Mouse (Mus musculus) gastrocnemius, adult 2 months (tissue): Measurements from ENCODE around the gene Ipo4. TPM values are rescaled to one million over a fixed set of nuclear protein-coding genes. Genes with fewer than 3 reads are reported as not detected.

Experiments
- DNase-seq: peaks from one replicate; pipeline ENCODE4 v3.0.0; 2022
- H3K27ac ChIP-seq: fragments of 200-600 bp; 2 replicates; pipeline ENCODE4 v1.8.1; 2022; ENCODE audit warnings: mild to moderate bottlenecking
- H3K4me3 ChIP-seq: fragments of 200-600 bp; 2 replicates; pipeline ENCODE4 v1.8.1; 2022; ENCODE audit warnings: mild to moderate bottlenecking, moderate library complexity
- CTCF ChIP-seq: fragments of 200-600 bp; IDR thresholded peaks from 2 replicates; pipeline ENCODE4 v1.8.1; 2022; ENCODE audit warnings: antibody characterized with exemption, mild to moderate bottlenecking, moderate library complexity
- intact Hi-C: fragments of 180-260 bp; cut with DNase I; formaldehyde crosslinking; loops from one replicate; pipeline ENCODE4 v1.15.1; 2025
- total RNA-seq, 2 experiments: library from RNA; stranded (reverse); gene quantifications; 2 replicates each; pipeline ENCODE4 v1.2.3; 2021

Gene Ipo4
- total RNA-seq, 2 experiments from 2014 or later, result 73.2 to 81.0 TPM

GRCm38 (mm10) chr14:55617822-55618221 lies 17.9 kb downstream of the Ipo4 start, which contains the start of gene Rec8:
Rec8 (plus strand) TSS chr14:55618037.
- no peak for TF ChIP-seq CTCF
- no peak for DNase-seq
- intact Hi-C loops, result no loop called here
- H3K4me3 ChIP-seq, result no peak within 1 kb of the TSS
- H3K27ac ChIP-seq, result no peak within 1 kb of the TSS

- Histone ChIP-seq H3K27ac (no peak overlapping the region), H3K4me3 (no peak overlapping the region)
- DNase-seq, result no peak
- intact Hi-C loops, result no loop called here
- TF ChIP-seq CTCF, result no peak
These were observed 18.9 kb downstream of the Ipo4 start for GRCm38 (mm10) chr14:55616844-55617243.

DNA sequence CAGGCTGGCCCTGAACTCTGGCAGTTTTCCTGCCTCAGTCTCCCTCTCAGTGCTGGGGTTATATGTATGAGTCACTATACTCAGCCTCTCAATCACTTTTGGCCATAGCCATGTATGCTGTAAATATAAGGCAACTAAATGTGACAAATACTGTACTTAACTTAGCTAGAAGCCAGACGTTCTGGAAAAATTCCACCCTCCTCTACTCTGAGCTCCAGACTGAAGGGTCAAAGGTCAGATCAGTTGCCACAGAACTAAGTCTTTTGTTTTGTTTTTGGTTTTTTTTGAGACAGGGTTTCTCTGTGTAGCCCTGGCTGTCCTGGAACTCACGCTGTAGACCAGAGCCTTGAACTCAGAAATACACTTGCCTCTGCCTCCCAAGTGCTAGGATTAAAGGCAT lies 19.9 kb downstream of the Ipo4 start:
- no peak for TF ChIP-seq CTCF
- intact Hi-C loops, result no loop called here
- no peak overlapping the region for H3K4me3 ChIP-seq
- H3K27ac ChIP-seq, result no peak overlapping the region
- no peak for DNase-seq

- intact Hi-C loops, result no loop called here
These were observed 21.1 kb downstream of the Ipo4 start for GRCm38 (mm10) chr14:55614565-55615178.

DNA sequence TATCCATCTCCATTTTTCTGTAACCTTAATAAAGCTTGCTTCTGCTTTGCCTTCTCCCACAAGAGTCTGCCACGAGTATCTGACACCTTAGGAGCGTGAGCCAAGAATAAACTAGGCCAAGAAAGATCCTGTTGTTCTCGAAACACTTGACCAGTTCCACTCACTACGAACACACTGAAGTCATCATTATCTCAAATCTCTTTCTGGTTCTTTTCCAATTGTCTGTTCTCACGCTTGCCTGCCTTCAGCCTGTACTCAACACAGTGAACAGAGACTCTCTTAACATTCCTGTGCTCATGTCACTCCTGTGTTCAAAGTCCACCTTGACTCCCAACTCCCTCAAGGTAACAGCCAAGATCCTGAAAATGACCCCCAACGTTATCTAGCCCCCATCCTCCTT lies 22.4 kb downstream of the Ipo4 start:
- intact Hi-C loops, result no loop called here
- H3K4me3 ChIP-seq, result no peak overlapping the region
- no peak for DNase-seq
- H3K27ac ChIP-seq, result no peak overlapping the region
- TF ChIP-seq CTCF, result no peak

More at GRCm38 (mm10) chr14:55614565-55615178, 21.1 kb downstream of the Ipo4 start:
- TF ChIP-seq CTCF, result no peak
- Histone ChIP-seq H3K4me3 (no peak overlapping the region), H3K27ac (no peak overlapping the region)
- DNase-seq, result no peak

DNA sequence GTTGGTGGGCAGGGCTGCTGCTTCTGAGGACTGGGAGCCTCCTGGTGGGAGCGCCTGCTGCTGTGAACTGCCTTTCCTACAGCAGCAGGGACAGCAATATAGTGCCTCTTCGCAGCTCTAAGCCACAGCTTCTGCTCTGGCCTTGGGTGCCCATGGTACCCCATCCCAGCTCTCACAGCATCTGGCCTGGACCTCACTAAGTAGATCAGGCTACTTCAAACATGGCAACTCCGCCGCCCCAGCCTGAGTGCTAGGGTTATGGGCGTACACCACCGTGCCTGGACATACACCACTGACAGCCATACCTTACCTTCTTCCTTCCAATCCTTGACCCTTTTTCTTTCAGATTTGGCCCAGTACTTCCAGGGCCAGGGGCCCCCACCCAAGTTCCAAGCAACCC lies 27.4 kb downstream of the Ipo4 start:
- H3K27ac ChIP-seq, result no peak overlapping the region
- no peak overlapping the region for H3K4me3 ChIP-seq
- no peak for DNase-seq
- intact Hi-C loops, result no loop called here
- TF ChIP-seq CTCF, result no peak

DNA sequence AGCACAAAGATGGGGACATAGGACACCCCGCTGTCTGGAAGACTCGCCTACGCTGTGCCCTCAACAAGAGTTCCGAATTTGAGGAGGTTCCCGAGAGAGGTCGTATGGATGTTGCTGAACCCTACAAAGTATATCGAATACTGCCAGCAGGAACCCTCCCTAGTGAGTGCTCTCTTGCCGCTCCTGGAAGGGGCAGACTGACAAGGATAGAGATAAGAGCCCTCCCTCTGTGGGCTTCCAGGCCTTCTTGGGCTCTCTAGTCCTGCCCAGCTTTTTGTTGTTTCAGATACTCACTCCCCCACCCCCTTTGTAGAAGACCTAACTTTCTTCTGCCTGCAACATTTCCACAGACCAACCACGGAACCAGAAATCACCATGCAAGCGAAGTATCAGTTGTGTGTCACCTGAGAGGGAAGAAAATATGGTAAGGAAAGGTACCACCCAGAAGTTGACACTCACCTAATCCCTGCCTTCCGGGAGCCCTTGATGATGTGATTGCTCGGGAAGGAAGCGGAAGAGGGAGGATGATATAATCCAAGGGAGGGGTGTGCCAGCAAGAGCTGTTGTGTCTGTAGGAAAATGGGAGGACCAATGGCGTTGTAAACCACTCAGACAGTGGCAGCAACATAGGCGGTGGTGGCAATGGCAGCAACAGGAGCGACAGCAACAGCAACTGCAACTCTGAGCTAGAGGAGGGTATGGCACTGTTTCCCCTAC lies 29.9 kb downstream of the Ipo4 start:
- intact Hi-C loops, result no loop called here
- TF ChIP-seq CTCF, result no peak
- no peak for DNase-seq
- no peak overlapping the region for H3K27ac ChIP-seq
- H3K4me3 ChIP-seq, result no peak overlapping the region

DNA sequence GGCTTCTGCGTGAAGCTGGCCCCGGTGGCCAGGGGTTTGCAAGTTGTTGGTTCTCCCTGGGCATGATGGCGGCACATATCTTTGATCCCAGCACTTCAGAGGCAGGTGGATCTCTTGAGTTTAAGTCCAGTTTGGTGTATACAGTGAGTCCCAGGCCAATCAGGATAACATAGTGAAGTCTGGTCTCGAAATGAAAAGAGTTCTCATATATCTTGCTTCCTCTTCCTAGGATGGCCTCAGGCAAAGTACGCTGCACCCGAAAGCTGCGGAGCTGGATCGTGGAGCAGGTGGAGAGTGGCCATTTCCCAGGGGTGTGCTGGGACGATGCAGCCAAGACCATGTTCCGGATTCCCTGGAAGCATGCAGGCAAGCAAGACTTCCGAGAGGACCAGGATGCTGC lies 30.9 kb downstream of the Ipo4 start:
- DNase-seq, result no peak
- Histone ChIP-seq H3K27ac (peak overlapping the region; percentile 88), H3K4me3 (peak overlapping the region; percentile 84)
- intact Hi-C loops, result loop anchor here (5.0 kb wide), 1 partner anchor 48 kb away; no protein-coding TSS in a partner anchor
- TF ChIP-seq CTCF, result no peak

DNA sequence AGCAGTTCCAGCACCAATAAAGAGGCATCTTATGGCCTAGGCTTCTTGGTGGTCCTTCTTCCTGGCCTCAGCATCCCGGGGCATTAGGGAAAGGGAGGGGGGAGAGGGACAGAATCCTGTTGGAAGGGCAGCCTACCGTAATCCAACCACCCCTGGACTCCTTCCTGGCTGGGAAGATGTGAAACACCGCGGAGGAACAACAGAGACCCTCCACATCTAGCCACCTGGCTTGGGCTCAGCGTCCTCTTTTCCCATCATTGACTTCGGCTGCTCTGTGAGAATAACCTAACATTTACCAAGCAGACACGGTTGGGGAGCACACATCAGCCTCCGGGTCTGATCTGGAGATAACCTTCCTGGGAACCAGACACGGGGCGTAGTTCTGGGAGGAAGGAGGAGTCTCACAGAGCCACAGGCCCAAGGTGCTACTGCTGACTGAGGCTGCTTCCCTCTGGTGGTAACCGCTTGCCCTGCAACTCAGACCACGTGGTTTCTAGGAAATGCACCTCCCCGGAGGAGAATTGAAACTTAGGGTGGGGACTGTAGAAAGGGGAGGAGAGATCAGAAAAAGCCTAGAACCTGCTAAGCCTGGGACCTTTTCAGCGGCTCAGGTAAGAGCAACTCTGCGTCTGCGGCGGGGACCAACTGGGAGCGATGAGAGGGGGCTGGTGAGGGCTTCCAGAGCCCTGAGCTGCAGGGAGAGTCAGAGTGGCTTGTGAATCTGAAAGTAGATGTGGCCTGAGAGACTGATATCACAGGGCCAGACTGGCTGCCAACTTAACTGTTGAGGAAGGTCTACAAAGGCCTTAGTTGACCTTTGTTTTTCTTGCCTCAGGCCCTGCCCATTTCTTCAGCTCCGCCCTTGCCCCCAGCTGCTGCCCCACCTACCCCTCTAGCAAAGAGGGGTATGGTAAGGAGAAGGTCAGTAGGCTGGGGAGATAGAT lies 31.9 kb downstream of the Ipo4 start:
- Histone ChIP-seq H3K27ac (peak overlapping the region; percentile 88), H3K4me3 (peak overlapping the region; percentile 84)
- DNase-seq, result peak; percentile 91
- no peak; the same call in none of the 2 replicates for TF ChIP-seq CTCF
- intact Hi-C loops, result loop anchor here (2.0 to 5.0 kb wide), 2 partner anchors 47 to 107 kb away; no protein-coding TSS in a partner anchor

DNA sequence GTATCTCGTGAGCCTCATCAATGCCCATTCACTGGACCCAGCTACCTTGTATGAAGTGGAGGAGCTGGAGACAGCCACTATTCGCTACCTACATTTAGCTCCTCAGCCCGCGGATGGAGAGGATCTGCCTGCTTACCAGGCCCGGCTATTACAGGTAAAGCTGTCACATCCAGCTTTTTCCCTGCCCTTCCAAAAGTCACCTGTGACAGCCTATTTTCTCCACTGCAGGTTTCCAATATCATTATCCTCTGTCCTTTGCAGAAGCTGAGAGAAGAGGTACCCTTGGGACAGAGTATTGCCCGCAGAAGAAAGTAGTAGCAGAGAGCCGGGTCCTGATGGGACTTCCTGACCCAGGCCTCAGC lies 32.5 kb downstream of the Ipo4 start, which contains the start of gene Irf9:
Gene Irf9, plus strand, starts transcription at position 301 of the 362 bp plus-strand sequence.
- Histone ChIP-seq H3K4me3 (peak within 1 kb of the TSS; percentile 84), H3K27ac (peak within 1 kb of the TSS; percentile 88)
- DNase-seq, result no peak
- intact Hi-C loops, result loop anchor here (2.0 to 5.0 kb wide), 2 partner anchors 46 to 106 kb away; no protein-coding TSS in a partner anchor
- no peak for TF ChIP-seq CTCF

DNA sequence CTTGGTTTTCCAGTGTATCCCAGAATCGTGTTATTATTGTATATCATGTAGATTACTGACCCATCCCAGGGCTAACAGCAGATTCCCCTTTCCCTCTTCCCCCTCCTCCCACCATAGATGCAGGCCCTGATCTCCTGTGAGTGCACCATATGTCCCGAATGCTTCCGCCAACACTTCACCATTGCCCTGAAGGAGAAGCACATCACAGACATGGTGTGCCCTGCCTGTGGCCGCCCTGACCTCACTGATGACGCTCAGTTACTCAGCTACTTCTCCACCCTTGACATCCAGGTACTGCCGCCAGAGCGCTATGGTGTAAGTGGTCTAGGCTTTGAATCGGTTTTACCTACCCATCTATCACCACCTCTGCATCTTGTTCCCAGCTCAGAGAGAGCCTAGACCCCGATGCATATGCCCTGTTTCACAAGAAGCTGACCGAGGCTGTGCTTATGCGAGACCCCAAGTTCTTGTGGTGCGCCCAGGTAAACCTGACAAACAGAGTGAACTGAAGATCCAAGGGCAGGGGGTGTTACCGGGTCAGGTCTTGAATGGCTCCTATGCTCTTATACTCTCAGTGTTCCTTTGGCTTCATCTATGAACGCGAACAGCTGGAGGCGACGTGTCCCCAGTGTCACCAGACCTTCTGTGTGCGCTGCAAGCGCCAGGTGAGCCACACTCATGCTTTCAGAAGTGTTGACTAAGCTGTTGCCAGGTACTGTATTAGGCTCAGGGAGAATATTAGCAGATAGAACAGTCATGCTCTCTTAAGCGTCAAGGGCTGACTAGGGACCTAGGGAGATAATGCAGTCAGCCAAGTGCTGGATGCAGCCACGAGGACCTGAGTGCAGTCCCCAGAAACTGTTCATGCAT lies 37.0 kb downstream of the Ipo4 start:
- no peak for TF ChIP-seq CTCF
- intact Hi-C loops, result no loop called here

More for the DNA sequence above, 37.0 kb downstream of the Ipo4 start:
- no peak overlapping the region for H3K27ac ChIP-seq
- no peak for DNase-seq
- no peak overlapping the region for H3K4me3 ChIP-seq
